Mouse (Mus musculus) NIH3T3 (cell line): ENCODE data around the gene Hspb7.
A peak's percentile ranks its signal among the peaks of the same experiment; 100 is the strongest.

Experiments
- DNase-seq: peaks from one replicate; pipeline ENCODE4 v3.0.0-alpha.2; 2012; ENCODE audit warnings: low read depth

Hspb7 gene

DNA sequence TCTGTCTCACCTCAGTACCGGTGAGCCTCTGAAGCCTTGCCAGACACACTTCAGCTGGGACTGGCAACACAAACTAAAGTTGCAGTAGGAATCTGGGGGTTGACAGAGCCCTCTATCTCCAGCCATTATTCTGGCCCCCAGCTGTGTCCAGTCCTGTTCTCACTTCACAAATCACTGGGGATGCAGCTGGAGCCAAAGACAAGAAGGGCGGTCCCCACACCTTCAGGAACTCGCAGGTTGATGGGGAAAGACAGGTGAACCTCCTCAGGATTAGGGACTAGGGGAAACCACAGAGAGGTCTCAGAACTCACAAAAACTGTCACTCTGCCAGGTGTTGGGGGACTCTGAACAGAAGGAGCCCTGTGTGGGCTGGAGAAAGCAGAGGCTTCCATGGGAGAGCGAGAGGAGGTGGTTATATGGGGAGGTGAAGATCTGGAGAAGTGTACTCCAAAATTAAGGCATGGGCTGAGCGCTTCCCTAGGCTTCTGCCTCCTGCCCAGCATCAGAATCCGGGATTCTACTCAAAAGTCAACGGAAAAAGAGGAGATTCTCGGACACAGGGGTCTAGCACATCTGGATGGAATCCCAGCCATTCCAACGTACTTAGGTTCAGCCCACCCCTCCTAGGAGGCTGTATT is at the start of gene Hspb7:
Hspb7 (plus strand) TSS at position 588 of the 638 bp plus-strand sequence.
- DNase-seq, result no peak

- peak; percentile 45 for DNase-seq
Measured at GRCm38 (mm10) chr4:141372426-141372825, 48.2 kb upstream of the Hspb7 start.

GRCm38 (mm10) chr4:141379674-141380073 is 40.9 kb upstream of the Hspb7 start:
- DNase-seq, result no peak

DNA sequence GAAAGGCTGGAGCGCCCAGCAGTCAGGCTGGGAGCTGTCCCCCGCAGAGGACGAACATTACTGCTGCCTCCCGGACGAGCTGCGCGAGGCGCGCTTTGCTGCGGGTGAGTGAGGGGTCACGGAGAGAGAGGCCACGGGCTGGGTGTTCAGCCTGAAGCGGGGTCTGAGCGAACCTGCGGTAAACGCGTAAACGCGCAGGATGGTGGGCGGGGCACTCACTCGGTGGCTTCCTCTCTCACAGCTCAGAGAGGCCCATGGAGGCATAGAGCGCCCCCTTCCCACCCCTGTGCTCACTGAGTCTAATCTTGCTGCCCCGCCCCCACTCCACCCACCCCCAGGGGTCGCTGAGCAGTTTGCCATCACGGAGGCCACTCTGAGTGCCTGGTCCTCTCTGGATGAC is 38.2 kb upstream of the Hspb7 start:
- DNase-seq, result no peak

DNA sequence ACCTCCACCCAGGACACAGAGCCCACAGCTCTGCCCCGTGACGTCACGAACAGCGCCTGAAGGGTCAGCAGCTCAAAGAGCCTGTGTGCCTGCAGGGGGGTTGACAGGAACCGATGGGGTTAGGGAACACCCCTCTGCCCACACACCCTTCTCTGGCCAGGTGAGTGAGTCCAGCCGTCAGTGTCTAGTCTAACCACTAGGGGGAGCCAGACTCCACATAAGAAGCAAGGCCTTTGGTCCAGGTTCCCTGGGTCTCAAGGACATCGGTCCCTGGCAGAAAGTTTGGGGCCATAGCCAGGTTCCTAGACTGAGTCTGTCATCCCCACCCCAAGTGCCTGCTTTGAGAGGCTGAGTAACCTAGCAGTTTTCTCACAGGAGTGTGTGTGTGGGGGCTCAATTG is 35.3 kb upstream of the Hspb7 start:
- peak; percentile 78 for DNase-seq

DNA sequence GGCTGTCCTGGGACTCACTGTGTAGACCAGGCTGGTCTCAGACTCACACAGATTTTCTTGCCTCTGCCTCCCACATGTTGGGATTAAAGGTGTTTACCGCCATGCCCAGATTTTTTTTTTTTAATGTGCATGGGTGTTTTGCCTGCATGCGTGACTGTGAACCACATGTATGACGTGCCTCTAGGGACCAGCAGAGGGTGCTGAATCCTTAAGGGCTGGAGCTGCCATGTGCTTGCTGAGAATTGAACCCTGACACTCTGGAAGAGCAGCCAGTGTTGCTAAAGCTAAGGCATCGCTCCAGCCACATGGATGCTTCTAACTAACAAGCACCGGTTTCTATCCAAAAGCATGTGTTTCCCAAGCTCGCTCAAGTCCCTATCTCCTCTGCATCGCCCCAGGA is 34.4 kb upstream of the Hspb7 start:
- peak; percentile 34 for DNase-seq

GRCm38 (mm10) chr4:141387093-141387784 is 33.3 kb upstream of the Hspb7 start:
- peak; percentile 91 for DNase-seq

GRCm38 (mm10) chr4:141387933-141388332 is 32.6 kb upstream of the Hspb7 start:
- no peak for DNase-seq

DNA sequence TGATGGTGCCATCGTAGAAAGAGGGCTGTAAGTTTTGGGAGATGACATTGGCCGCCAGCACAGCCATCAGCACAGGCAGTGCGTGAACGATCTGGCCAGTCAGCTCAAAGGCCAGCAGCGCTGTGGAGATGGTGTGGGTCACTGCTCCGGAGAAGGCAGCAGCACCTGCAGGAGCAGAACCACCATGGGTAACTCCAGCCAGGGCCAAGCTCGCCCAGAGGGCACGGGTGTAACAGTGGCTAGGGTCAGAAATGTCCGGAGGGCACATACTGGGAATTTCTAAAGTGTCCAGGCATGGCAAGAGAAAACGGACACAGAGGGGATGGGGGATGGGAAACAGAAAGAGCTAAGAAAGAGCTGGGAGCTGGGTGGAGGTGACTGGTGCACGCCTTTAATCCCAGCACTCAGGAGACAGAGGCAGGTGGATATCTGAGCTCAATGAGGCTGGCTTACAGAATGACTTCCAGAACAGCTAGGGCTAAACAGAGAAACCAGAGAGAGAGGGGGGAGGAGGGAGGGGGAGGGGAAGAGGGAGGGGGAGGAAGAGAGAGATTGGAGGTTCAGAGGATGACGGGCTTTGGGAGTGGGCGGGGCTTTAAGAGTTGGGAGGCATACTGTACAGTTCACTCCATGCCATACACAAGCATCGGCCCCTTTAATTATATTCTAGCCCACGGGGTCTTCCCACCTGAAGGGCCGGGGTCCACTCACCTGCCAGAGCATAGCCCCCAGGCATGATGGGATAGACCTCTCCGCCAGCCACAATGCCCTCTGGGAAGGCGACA is 31.0 kb upstream of the Hspb7 start:
- no peak for DNase-seq

DNA sequence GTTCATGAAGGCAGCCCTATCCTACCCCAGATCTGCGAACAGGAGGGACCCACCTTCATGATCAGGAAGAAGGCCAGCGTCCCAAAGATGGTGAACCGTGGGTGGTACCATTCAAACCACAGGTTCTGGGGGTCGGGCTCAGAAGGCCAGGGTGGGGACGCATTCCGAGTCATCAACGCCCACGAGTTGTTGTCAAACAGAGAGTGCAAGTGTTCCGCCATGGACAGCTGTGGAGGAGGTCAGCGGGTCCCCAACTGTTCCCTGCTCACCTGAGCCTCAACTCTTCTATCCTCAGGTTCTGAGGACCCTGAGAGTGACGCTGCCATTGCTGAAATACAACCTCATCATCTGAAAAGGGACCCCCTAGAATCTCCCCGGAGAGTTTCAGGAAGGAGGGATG is 29.3 kb upstream of the Hspb7 start:
- DNase-seq, result no peak

GRCm38 (mm10) chr4:141394751-141395150 is 25.8 kb upstream of the Hspb7 start:
- DNase-seq, result no peak

- no peak for DNase-seq
Measured at GRCm38 (mm10) chr4:141397861-141398260, 22.7 kb upstream of the Hspb7 start.

DNA sequence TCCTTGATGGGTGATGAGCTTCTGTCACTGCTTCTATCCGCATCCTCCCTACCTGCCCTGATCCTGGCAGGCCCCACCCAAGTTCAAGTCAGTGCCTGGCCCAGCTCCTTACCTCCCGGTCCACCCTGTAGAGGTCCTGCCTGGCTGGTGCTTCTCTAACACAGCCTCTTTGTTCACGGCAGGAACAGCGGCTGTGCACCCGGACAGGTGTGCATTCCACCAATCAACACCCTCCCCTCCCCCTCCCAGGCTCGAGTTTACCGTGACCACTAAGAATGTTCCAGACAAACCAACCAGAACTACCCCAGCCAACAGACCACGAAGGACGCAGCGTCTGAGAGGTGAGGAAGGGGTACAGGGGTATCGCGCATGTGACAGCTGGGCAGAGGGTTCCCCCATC is 22.0 kb upstream of the Hspb7 start, which contains the start of gene Clcnka:
Clcnka (minus strand) TSS at position 180 of the 400 bp plus-strand sequence.
- no peak for DNase-seq

DNA sequence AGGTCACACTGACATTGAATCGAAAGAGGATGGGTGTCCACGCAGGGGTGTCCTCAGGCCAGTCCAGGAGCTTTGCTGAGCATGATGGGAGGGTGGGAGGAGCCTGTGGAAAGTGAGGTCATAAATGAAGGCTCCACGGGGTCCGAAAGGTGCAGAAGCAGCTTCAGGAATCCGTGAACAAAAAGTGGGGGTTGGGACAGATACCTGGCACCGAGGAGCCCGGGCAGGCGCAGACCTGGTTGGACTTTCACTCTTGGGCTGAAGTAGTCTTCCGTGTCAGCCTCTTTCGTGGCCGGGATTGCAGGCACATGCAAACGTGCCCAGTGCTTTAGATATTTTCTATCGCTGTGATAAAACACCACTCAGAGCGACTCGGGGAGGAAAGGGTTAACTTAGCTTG is 20.4 kb upstream of the Hspb7 start:
- DNase-seq, result no peak

- peak; percentile 91 for DNase-seq
Measured at GRCm38 (mm10) chr4:141404518-141405313, 15.9 kb upstream of the Hspb7 start.

- DNase-seq, result no peak
Measured at GRCm38 (mm10) chr4:141405314-141405622, 15.3 kb upstream of the Hspb7 start.

DNA sequence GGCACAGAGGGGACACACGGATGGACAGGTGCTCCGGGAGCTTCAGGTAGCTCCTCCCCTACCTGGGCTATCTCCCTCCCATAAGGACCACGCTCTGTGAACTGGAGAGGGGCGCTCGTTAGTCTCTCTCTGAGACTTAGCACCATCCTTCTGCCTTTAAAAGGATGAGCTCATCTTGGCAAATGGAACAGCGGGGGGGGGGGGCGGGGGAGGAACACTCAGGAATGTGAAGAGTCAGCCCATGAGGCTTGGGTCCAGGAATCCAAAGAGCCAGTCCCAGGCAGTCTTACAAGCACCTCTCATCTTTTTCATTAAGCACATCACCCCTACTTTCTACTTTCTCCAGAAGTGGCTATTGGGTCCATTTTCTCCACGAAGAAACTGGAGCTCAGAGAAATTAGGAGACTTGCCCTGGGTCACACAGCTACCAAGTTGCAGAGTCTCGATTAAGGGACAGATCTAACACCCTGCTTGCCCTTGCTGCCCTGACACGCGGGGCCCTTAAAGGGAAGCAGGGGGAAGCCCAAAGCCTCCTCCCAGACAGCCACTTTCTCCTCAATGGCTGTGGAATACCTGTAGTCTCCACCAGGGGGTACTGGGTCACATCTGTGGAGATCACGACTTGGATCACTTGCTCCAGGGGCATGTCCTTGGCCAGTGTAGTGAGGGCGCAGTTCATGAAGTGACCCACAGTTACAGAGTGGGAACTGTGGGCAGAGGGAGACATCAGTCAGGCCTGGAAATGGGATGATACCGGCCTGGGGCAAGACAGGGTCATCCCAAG is 13.9 kb upstream of the Hspb7 start:
- DNase-seq, result peak; percentile 80

DNA sequence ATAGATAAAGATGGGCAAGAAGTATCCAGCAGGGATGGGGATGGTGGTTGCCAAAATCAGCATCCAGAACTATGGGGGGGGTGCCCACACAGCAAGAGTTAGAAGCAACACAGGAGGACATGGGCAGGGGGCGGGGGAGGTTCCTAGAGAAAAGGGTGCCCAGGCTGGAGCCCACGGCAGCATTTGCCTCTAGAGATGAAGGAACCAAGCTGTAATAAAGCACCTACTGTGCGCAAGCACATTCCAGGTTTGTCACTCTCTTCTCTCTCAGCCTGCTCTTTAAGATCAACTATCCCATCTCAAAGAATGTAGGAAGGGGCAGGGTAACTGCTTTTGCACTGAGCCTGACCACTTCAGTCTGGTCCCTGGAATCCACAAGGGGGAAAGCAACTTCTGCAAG is 12.0 kb upstream of the Hspb7 start:
- no peak for DNase-seq

GRCm38 (mm10) chr4:141411430-141411992 is 9.1 kb upstream of the Hspb7 start:
- no peak for DNase-seq

DNA sequence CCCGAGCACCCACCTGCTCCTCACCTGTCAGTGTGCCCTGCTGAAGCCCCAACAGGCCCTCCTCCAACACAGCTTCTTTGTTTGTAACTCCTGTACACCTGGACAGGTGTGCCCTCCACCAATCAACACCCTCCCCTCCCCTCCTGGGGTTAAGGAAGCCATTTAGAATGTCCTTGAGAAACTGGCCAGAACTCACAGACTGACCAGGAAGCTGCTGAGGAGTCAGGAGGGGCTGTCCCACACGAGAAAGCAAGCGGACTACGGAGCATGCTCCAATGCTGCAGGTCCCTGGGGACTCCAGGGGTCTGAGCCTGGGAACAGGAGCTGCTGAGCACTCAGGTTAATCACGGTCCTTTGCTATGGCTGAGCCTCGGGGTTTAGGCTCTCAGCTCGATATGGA is 4.7 kb upstream of the Hspb7 start, which contains the start of gene Clcnkb:
Clcnkb (minus strand) TSS at position 91 of the 400 bp plus-strand sequence.
- DNase-seq, result no peak
